Mouse (Mus musculus): Measurements from ENCODE around the gene Phactr1.

The Phactr1 gene

GRCm38 (mm10) chr13:42878346-42878745, 197.9 kb downstream of the Phactr1 start:
- DNase-seq, result no peak

GRCm38 (mm10) chr13:42884033-42884724, 203.8 kb downstream of the Phactr1 start:
- no peak for DNase-seq

- no peak for DNase-seq
Observed at GRCm38 (mm10) chr13:42884725-42885115, 204.3 kb downstream of the Phactr1 start.

- DNase-seq, result no peak
Observed at GRCm38 (mm10) chr13:42887701-42888100, 207.3 kb downstream of the Phactr1 start.

GRCm38 (mm10) chr13:42889516-42890474, 209.4 kb downstream of the Phactr1 start:
- DNase-seq, result no peak

- no peak for DNase-seq
Observed at GRCm38 (mm10) chr13:42890651-42891050, 210.2 kb downstream of the Phactr1 start.

- DNase-seq, result no peak
Observed at GRCm38 (mm10) chr13:42894016-42894415, 213.6 kb downstream of the Phactr1 start.

GRCm38 (mm10) chr13:42894598-42894997, 214.2 kb downstream of the Phactr1 start:
- no peak for DNase-seq

- no peak for DNase-seq
Observed at GRCm38 (mm10) chr13:42895980-42896379, 215.6 kb downstream of the Phactr1 start.

GRCm38 (mm10) chr13:42899611-42900010, 219.2 kb downstream of the Phactr1 start:
- no peak for DNase-seq

- DNase-seq, result no peak
Observed at GRCm38 (mm10) chr13:42901837-42902236, 221.4 kb downstream of the Phactr1 start.

- no peak for DNase-seq
Observed at GRCm38 (mm10) chr13:42902859-42903258, 222.4 kb downstream of the Phactr1 start.

GRCm38 (mm10) chr13:42905818-42906217, 225.4 kb downstream of the Phactr1 start:
- no peak for DNase-seq

- no peak for DNase-seq
Observed at GRCm38 (mm10) chr13:42906990-42907389, 226.6 kb downstream of the Phactr1 start.

GRCm38 (mm10) chr13:42915081-42915480, 234.7 kb downstream of the Phactr1 start:
- DNase-seq, result no peak

GRCm38 (mm10) chr13:42915851-42916193, 235.4 kb downstream of the Phactr1 start:
- DNase-seq, result no peak

- DNase-seq, result no peak
Observed at GRCm38 (mm10) chr13:42916194-42917033, 236.0 kb downstream of the Phactr1 start.

- DNase-seq, result no peak
Observed at GRCm38 (mm10) chr13:42917251-42917650, 236.8 kb downstream of the Phactr1 start.

GRCm38 (mm10) chr13:42920062-42920461, 239.6 kb downstream of the Phactr1 start:
- DNase-seq, result no peak

GRCm38 (mm10) chr13:42921769-42922450, 241.5 kb downstream of the Phactr1 start:
- no peak for DNase-seq

- DNase-seq, result no peak
Observed at GRCm38 (mm10) chr13:42927778-42928177, 247.4 kb downstream of the Phactr1 start.

- no peak for DNase-seq
Observed at GRCm38 (mm10) chr13:42929529-42930235, 249.3 kb downstream of the Phactr1 start.
